Mouse (Mus musculus) adrenal gland, postnatal 25 days (tissue): Measurements from ENCODE around the gene Akna. TPM values are rescaled to one million over a fixed set of nuclear protein-coding genes. Genes with fewer than 3 reads are reported as not detected.

Experiments used
- DNase-seq: peaks from one replicate; pipeline ENCODE4 v3.0.0; 2021; ENCODE audit warnings: mixed read lengths
- long read RNA-seq: library from polyadenylated mRNA; stranded (forward); transcript quantifications from one replicate; pipeline ENCODE4 v2.0.0, GENCODE M21; 2021
- total RNA-seq: library from RNA; stranded (reverse); gene quantifications from 2 replicates; pipeline ENCODE4 v1.2.3, GENCODE M21; 2021

The Akna gene
- total RNA-seq: 2.7 and 3.8 TPM in 2 replicates
- long read RNA-seq, partial matches to known transcripts: 0 of 1 reads
- long read RNA-seq, other reads (novel, unspliced or antisense): 1 of 1 reads

GRCm38 (mm10) chr4:63403040-63403959, at the start of gene Akna:
Gene Akna, minus strand, starts transcription at chr4:63403354.
- DNase-seq: peak; percentile 92

- no peak for DNase-seq
Observed at GRCm38 (mm10) chr4:63452555-63452954, 49.4 kb upstream of the Akna start.

- DNase-seq: no peak
Observed at GRCm38 (mm10) chr4:63450551-63450950, 47.4 kb upstream of the Akna start.

DNA sequence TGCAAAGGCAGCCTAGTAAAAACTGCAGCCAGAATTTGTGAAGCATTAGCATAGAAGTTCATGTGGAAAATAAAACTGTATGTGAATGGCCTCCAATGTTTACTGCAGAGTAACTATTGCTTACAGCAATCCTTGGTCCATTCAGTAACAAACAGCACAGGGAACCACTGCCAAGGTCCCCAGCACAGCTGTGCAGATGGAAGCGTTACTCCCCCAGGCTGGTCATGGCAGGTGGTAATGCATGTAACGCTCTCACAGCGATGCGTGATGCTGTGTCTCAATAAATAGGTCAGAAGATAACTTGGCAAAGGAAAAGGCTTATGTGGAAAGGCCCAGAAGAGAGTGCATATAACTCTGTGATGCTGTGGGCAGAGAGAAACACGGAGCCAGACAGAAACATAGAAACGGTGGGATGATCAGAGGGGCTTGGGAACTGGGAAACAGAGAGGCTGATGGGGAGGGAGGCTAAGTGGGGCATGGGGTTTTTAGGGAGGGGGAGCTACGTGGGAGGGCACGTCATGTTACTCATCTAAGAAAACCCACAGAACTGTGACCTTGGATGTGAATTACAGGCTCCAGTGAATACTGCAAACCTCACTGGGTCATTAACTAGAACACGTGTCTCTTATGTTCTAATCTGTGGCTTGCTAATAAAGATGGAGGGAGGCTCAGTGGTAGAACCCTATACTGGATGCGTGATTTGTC, 41.4 kb upstream of the Akna start:
- no peak for DNase-seq

- no peak for DNase-seq
Observed at GRCm38 (mm10) chr4:63443101-63443500, 39.9 kb upstream of the Akna start.

DNA sequence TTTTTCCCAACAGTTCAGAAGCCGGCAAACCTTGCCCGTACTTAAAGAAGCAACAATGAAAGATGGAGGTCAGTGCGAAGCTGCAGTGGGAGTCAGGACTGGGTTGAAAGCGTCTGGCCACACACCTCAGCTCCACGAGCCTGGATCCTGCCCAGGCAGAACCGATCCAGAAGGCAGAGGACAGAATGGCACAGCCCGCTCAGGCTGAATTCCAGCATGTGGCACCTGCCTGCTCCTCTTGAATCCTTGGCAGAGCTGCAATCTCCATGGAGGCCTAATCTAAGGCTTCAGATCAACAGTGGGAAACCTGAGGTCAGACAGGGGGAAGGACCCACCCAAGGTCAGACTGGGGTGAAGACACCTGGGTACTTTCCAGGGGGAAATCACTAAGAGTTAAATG, 38.5 kb upstream of the Akna start:
- DNase-seq: no peak

GRCm38 (mm10) chr4:63440262-63440661, 37.1 kb upstream of the Akna start:
- DNase-seq: no peak

- DNase-seq: no peak
Observed at GRCm38 (mm10) chr4:63437968-63438367, 34.8 kb upstream of the Akna start.

DNA sequence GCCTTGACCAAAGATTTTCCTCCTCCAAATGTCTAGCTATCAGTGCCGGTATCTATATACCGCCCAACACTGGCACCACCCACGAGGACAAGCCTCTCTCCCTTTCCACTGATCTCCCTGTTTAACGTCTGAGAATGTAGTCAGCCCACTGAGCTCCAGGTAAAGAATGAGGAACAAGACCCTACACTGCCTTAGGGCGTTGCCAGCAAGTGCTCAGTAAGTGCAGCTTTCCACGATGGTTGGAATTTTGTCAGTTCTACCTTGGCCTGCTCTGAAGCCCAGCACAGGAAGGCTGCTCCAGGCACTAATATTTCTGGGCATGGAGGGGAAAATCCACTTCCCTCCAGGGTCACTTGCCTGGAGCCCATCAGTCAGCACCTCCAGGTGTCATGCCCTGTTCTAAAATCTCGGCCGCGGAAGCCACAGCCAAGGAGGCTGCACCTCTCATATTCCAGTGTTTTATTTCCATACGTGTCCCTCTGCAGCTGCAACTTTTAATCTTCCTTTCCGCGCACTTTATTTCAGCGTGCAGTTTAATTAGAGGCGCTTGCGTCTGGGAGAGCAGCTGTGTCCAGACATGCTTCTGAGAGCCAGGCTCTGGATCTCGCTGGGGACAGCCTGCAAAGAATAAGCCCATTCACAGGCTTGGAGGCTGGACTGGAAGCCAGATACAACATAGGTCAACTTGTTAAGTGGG, 34.1 kb upstream of the Akna start:
- no peak for DNase-seq

- DNase-seq: no peak
Observed at GRCm38 (mm10) chr4:63435402-63435801, 32.2 kb upstream of the Akna start.

- no peak for DNase-seq
Observed at GRCm38 (mm10) chr4:63431098-63431497, 27.9 kb upstream of the Akna start.

DNA sequence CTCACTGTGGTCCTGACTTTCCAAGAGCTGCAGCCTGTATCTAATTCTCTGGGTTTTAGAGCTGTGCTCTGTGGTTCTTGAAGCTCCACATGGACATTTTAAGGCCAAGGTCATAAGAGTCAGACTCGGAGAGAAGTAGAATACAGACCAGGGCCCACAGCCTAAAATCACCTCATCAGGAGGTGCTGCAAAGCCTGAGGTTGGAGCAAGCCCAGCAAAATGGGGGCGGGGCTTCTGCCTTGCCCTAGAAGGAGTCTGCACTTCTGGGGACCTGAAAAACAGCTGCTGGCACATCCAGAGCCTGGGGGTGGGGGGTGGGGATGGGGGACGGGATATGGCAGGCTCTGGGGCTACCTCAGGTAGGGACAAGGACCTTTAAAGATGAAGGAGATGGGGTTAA, 27.2 kb upstream of the Akna start:
- DNase-seq: peak; percentile 62

- no peak for DNase-seq
Observed at GRCm38 (mm10) chr4:63426308-63426707, 23.2 kb upstream of the Akna start.

DNA sequence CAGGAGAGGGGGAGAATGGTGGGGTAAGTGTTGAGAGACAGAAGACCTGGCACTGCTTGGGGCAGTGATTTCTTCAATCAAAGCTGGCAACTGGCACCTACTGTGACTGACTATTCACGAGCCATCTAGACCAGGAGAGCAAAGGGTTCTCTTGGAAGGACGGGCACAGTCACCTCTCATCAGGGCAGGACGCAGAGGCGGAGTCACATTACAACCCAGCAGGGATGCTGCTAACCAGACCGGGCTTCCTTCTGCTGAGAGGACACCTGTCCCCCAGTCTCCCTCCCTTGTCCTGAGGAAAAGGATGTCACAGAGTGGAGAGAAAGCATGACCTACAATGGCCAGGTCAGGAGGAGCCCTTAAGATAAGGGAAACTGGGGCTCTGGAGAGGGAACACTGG, 20.7 kb upstream of the Akna start:
- DNase-seq: no peak

GRCm38 (mm10) chr4:63423231-63423630, 20.1 kb upstream of the Akna start:
- no peak for DNase-seq

GRCm38 (mm10) chr4:63420143-63420920, 17.2 kb upstream of the Akna start:
- no peak for DNase-seq

GRCm38 (mm10) chr4:63418270-63418669, 15.1 kb upstream of the Akna start:
- DNase-seq: no peak

GRCm38 (mm10) chr4:63417318-63417957, 14.3 kb upstream of the Akna start:
- DNase-seq: peak; percentile 77

DNA sequence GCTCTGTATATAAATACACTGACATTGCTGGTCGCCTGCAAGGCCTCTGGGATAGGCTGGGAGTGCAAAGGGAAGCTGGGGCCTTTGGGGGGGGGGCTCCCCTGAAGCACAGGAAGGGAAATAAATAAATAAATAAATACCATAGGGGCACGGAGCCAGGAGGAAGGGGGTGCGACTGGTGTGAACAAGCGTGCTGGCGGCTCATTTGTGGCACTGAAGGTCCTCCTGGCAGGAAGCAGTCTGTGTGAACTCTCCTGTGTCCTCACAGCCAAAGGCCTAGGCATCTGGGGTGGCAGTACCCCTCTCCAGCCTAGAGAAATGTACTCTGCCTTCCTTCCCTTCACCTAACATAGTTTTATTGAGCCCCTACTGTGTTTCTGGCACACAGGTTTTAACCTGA, 11.8 kb upstream of the Akna start:
- no peak for DNase-seq

DNA sequence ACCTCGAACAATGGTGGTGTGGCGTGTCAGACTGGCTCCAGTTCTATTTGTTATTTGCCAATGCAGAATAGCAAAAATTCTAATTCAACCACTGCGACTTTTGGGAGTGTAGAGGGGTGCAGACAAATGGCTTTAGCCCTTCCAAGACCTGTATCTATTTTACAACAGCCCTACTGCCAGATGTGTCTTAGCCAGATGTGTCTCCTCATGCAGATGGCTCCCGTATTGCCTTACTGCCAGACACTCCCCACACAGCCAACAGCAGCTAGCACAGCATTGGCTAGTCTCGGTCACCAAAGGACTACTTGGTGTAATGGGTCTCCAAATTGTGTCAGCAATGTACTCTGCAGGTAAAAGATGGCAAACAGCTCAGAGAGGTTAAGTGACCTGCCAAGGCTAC, 8.1 kb upstream of the Akna start:
- no peak for DNase-seq

- DNase-seq: peak; percentile 96
Observed at GRCm38 (mm10) chr4:63410583-63410934, 7.4 kb upstream of the Akna start.
